Mouse (Mus musculus) adrenal gland, postnatal 10 days (tissue): Measurements from ENCODE around the gene Zfp575. TPM values are rescaled to one million over a fixed set of nuclear protein-coding genes. Genes with fewer than 3 reads are reported as not detected.
A peak's percentile ranks its signal among the peaks of the same experiment; 100 is the strongest.
"Not testable (repeated sequence)": the region's sequence is repeated elsewhere in the genome, so short reads cannot be mapped to it uniquely, and the experiment has no call there.

Experiments used
- DNase-seq: peaks from one replicate; pipeline ENCODE4 v3.0.0; 2021; ENCODE audit warnings: mixed read lengths
- long read RNA-seq, 2 experiments: library from polyadenylated mRNA; stranded (forward); transcript quantifications; one replicate each; pipeline ENCODE4 v2.0.0; 2021
- total RNA-seq, 2 experiments: library from RNA; stranded (reverse); gene quantifications; 2 replicates each; pipeline ENCODE4 v1.2.3; 2021

The Zfp575 gene
- under 1 TPM; 0.54 to 0.73 TPM for total RNA-seq
- long read RNA-seq, experiment 1, partial matches to known transcripts: 1 of 6 reads
- long read RNA-seq, experiment 1, other reads (novel, unspliced or antisense): 4 of 6 reads
- long read RNA-seq, experiment 2, partial matches to known transcripts: 0 of 2 reads
- long read RNA-seq, experiment 2, other reads (novel, unspliced or antisense): 2 of 2 reads

GRCm38 (mm10) chr7:24587330-24588105 is at the start of gene Zfp575, which contains the start of gene Ethe1:
Gene Zfp575 (minus strand): TSS chr7:24587641.
Gene Ethe1 (plus strand): TSS chr7:24587543.
- DNase-seq: peak; percentile 61

GRCm38 (mm10) chr7:24637046-24637445 is 49.6 kb upstream of the Zfp575 start:
- DNase-seq: no peak

GRCm38 (mm10) chr7:24636264-24636663 is 48.8 kb upstream of the Zfp575 start, which contains the start of gene Lypd3:
Gene Lypd3 (plus strand): TSS chr7:24636550.
- no peak for DNase-seq

- no peak for DNase-seq
Observed at GRCm38 (mm10) chr7:24630116-24630880, 42.9 kb upstream of the Zfp575 start.

- peak; percentile 48 for DNase-seq
Observed at GRCm38 (mm10) chr7:24629672-24630071, 42.2 kb upstream of the Zfp575 start.

- peak; percentile 92 for DNase-seq
Observed at GRCm38 (mm10) chr7:24628685-24629610, 41.5 kb upstream of the Zfp575 start.

- DNase-seq: no peak
Observed at GRCm38 (mm10) chr7:24622967-24623366, 35.5 kb upstream of the Zfp575 start.

- DNase-seq: no peak
Observed at GRCm38 (mm10) chr7:24621193-24621592, 33.8 kb upstream of the Zfp575 start.

- no peak for DNase-seq
Observed at GRCm38 (mm10) chr7:24619671-24620397, 32.4 kb upstream of the Zfp575 start.

GRCm38 (mm10) chr7:24618374-24618773 is 30.9 kb upstream of the Zfp575 start:
- not testable (repeated sequence) for DNase-seq

GRCm38 (mm10) chr7:24617763-24618162 is 30.3 kb upstream of the Zfp575 start:
- no peak for DNase-seq

GRCm38 (mm10) chr7:24614816-24615215 is 27.4 kb upstream of the Zfp575 start:
- DNase-seq: no peak

- no peak for DNase-seq
Observed at GRCm38 (mm10) chr7:24612308-24612910, 25.0 kb upstream of the Zfp575 start.

- no peak for DNase-seq
Observed at GRCm38 (mm10) chr7:24611709-24612108, 24.3 kb upstream of the Zfp575 start.

GRCm38 (mm10) chr7:24610879-24611494 is 23.5 kb upstream of the Zfp575 start:
- peak; percentile 95 for DNase-seq

- DNase-seq: no peak
Observed at GRCm38 (mm10) chr7:24610144-24610878, 22.9 kb upstream of the Zfp575 start, which contains the start of gene Phldb3. Gene Phldb3 (plus strand): TSS chr7:24610763.

- DNase-seq: no peak
Observed at GRCm38 (mm10) chr7:24608561-24608960, 21.1 kb upstream of the Zfp575 start.

GRCm38 (mm10) chr7:24608017-24608416 is 20.6 kb upstream of the Zfp575 start:
- DNase-seq: peak; percentile 64

- no peak for DNase-seq
Observed at GRCm38 (mm10) chr7:24606046-24606445, 18.6 kb upstream of the Zfp575 start.
